Mouse (Mus musculus) stomach, adult 2 months (tissue): ENCODE measurements around the gene Ilvbl. TPM values are rescaled to one million over a fixed set of nuclear protein-coding genes. Genes with fewer than 3 reads are reported as not detected.

Experiments used
- polyA plus RNA-seq: library from polyadenylated mRNA; depleted of rRNA; stranded (reverse); fragments of >200 nt; gene quantifications from 2 replicates; pipeline ENCODE4 v1.2.3, GENCODE M21; 2012; rRNA removed

Gene Ilvbl
- polyA plus RNA-seq: 37.9 and 45.9 TPM in 2 replicates

DNA sequence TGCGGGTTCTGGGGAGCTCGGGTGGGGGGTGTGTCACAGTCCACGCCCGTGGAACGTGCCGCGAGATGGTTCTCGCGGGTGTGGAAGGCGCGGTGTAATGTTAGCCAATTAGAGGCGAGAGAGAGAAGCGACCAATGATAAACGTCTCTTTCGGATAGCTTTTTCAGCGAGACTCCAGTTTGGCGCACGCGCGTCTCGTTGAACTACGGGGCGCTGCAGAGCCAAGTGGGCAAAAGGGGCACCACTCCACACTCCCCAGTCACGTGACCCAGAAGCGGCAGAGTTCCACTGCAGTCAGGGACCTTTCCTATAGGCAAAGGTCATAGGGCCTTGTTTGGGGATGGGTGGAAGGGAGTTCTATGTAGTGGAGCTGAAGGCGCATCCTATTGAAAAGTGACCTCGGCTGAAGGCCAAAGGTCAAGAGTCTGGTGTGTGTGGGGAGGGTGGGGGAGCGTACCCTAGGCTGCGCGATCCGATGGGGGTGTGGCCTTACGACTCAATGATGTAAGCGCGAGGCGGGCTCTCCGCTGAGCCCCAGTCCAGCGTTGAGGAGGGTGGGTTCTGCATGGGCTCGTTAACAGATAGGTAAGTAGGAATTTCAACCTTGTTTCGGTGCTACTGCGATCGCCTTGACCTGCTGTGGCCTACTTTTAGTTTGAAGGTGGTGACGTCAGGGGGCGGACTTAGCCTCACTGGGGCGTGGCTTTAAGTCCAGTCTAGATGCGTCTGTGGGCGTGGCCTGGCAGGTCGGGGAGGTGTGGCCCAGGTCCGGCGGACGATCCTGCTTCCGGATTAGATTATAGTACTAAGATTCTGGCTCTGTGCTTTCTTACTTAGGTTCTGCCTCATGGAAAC, at the start of gene Ilvbl:
Gene Ilvbl (plus strand): TSS at position 97 of the 855 bp plus-strand sequence.

DNA sequence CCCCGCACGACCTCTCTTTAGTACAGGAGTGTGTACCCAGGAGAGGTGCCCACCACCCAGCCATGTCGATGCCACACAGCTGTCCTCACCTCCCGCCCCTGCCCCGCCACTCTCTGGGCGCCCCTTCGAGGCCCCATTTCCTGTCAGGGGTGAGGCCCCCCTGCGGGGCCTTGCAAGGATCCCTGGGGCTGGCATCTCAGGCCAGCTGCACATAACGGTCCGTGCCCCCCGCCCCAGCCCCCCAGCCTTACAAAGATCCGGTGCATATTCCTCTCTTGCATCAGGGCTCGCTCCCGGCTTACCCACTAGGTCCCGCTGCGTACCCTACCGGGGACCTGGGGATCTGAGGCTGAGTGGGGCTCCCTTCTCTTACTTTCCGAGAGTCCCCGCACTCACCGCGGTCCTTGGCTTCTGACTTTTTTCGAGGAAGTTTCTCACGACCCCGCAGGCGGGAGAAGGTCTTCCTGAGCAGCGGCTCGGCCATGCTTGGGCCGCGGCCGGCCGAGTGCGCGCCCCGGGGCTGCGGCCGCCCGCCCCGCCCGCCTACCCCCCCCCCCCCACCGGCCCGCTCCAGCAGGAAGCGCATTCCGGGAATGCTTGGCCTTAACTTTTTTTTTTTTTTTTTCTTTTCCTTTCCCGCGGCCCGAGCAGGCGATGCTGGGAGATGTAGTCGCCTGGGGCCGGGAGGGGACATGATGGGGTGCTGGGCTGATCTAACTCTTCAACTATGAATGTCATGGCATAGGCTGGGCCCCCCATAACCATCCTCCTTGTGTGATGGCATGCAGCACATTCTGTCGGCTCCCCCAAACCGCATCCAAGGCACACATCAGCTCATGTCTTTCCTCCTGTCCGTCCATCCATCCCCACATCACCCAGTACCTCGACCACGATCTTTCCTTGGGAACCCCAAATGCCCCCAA, 17.5 kb downstream of the Ilvbl start, which contains the start of gene Syde1:
Gene Syde1 (minus strand): TSS at position 559 of the 923 bp plus-strand sequence.

DNA sequence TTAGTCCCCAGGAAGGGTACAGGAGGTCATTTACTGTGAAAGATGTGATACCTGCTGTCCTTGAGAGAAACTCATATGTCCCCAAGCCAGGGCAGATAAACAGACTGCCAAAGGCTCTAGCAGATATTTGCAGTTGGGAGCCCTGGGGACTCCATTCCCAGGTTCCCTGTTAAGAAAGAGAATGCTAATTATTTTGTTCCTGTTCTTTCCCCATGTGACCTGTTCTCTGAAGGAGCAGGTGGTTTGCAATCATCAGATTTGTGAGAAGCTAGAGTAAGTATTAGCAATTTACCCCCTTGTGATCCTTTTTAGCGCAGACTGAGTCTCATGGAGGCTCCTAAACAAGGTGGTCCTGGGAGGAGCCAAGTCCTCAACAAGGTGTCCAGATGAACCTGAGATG, 43.8 kb downstream of the Ilvbl start, which contains the start of gene Olfr1357:
Gene Olfr1357 (minus strand): TSS at position 101 of the 400 bp plus-strand sequence.

Other genes starting within 250 kb of the Ilvbl start
- 85.2 and 109 TPM in 2 replicates for gene Agpat3, start 221.9 kb upstream of the Ilvbl start, polyA plus RNA-seq
- gene Rrp1, start 161.3 kb upstream of the Ilvbl start, polyA plus RNA-seq: 17.2 and 21.5 TPM in 2 replicates
- 18.7 and 31.0 TPM in 2 replicates for gene Cstb, start 148.7 kb upstream of the Ilvbl start, polyA plus RNA-seq
- gene Pdxk, start 109.4 kb upstream of the Ilvbl start, polyA plus RNA-seq: 7.1 and 8.0 TPM in 2 replicates
- gene Olfr1358, start 56.9 kb upstream of the Ilvbl start, polyA plus RNA-seq: not detected in 2 replicates
- gene Syde1, start 17.6 kb downstream of the Ilvbl start, polyA plus RNA-seq: 8.4 and 8.5 TPM in 2 replicates
- not detected in 2 replicates for gene Olfr1357, start 43.7 kb downstream of the Ilvbl start, polyA plus RNA-seq
- 4.7 and 5.8 TPM in 2 replicates for gene Casp14, start 143.9 kb downstream of the Ilvbl start, polyA plus RNA-seq
- gene Ccdc105, start 178.7 kb downstream of the Ilvbl start, polyA plus RNA-seq: not detected in 2 replicates
- 0.19 and 0.45 TPM in 2 replicates for gene Slc1a6, start 206.2 kb downstream of the Ilvbl start, polyA plus RNA-seq